Mouse (Mus musculus): ENCODE measurements around the gene Fgf22.

The Fgf22 gene

GRCm38 (mm10) chr10:79754856-79755516 lies at the start of gene Fgf22:
Gene Fgf22 (plus strand): TSS chr10:79755076.
- no peak for DNase-seq (ENCODE audit: low spot score)

DNA sequence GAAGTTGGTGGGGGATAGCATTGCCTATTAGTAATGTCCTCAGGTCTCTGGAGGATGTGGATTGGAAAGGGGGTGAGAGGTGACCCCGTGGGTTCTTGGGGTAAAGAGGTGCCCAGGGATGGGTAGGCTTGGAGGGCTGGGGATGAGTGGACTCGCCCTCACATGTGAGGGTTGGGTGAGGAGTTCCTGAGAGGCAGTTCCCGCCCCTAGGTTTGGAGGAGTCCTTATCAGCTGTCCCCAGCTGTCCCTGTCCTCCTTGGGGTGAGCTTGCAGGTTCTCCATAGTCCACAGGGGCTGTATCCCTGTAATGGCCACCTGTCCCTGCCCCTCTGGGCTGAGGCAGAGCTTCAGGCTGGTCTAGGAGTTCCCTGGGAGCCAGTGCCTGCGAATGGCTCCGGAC lies 48.9 kb upstream of the Fgf22 start:
- DNase-seq (ENCODE audit: low spot score) = no peak

GRCm38 (mm10) chr10:79706406-79707094 lies 48.3 kb upstream of the Fgf22 start:
- DNase-seq (ENCODE audit: low spot score) = no peak

DNA sequence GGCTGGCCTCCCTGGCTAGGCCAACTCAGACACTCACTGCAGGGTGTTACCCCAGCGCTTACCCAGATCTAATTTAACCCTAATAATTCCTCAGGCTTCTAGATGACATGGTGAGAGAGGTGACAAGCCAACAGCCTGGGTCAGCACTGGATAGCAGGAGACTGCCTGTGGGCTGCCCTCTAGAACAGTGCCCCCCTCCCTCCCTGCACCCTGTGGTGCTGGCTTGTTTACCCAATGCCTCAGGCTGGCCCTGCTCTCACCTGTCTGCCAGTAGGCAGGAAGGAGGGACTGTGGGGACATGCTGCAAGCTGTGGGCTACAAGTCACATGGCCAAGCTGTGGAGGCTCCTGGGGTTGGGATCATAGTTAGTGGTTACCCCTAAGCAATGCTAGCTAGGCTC lies 47.7 kb upstream of the Fgf22 start:
- DNase-seq (ENCODE audit: low spot score) = no peak

- DNase-seq (ENCODE audit: low spot score) = no peak
Measured at GRCm38 (mm10) chr10:79707759-79708158, 47.1 kb upstream of the Fgf22 start.

DNA sequence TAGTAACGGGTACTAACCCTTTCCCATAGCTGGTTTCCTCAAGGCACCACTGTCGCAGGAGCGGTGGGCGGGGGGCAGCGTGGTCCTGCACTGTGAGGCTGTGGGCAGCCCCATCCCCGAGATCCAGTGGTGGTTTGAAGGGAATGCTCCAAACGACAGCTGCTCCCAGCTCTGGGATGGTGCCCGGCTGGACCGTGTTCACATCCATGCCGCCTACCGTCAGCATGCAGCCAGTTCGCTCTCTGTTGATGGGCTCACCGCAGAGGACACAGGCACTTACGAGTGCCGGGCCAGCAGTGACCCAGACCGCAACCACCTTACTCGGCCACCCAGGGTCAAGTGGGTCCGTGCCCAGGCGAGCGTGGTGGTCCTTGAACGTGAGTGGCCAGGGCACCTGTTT lies 46.2 kb upstream of the Fgf22 start:
- no peak for DNase-seq (ENCODE audit: low spot score)

DNA sequence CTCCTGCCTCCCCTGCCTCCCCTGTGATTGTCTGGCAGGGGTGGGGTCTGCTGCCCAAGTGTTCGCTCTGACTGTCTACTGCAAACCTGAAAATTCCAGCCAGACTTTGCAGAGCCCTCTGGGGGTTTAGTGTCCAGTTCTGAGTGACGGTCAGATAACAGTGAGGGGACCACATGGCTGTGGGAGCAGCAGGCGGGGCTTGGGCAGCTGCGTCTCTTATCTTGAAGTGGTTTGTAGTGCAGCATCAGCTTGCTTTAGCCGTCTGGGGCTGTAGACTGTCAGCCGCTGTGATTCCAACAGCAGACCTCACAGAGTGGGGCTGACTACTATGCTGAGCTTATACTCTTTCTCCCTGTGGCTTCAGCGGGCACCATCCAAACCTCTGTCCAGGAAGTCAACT lies 45.6 kb upstream of the Fgf22 start:
- no peak for DNase-seq (ENCODE audit: low spot score)

DNA sequence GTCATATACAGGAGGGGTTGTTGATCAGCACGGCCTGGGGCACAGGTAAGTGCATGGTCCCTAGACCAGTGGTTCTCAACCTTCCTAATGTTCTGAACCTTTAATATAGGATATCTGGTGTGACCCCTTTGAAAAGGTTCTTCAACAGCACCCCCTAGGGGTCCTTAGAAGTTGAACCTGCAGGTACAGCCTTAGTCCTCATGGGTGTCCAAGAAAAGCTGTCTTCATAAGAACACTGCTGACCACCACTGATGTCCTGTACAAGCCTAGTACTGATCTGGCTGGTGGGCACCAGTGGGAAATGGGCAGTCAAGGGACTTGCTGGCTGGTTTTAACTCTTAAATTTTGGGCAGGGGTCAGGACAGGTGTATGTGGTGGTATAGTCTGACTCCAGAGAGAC lies 42.8 kb upstream of the Fgf22 start:
- no peak for DNase-seq (ENCODE audit: low spot score)

GRCm38 (mm10) chr10:79712499-79713126 lies 42.3 kb upstream of the Fgf22 start:
- DNase-seq (ENCODE audit: low spot score) = peak; percentile 53

DNA sequence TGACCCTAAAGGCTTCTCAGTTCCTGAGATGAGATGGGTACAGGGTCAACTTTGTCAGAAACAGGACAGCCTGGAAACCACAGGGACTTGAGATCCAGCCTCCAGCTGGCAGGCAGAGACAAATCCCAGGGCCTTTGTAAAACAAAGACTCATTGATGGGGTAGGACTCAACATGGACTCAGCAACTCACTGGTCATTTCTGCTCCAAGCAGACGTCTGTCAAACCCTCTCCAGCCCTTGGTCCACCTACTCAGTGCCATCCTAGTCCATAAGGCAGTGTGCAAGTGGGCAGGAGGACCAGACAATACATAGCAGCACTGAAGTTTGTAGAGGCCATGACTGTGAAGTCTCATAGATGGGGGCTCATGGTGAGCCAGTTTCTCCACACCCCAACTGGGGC lies 41.7 kb upstream of the Fgf22 start:
- no peak for DNase-seq (ENCODE audit: low spot score)

- no peak for DNase-seq (ENCODE audit: low spot score)
Measured at GRCm38 (mm10) chr10:79714996-79715395, 39.9 kb upstream of the Fgf22 start.

- DNase-seq (ENCODE audit: low spot score) = no peak
Measured at GRCm38 (mm10) chr10:79716254-79716987, 38.5 kb upstream of the Fgf22 start, which contains the start of gene Hcn2. Gene Hcn2 (plus strand): TSS chr10:79716634.

DNA sequence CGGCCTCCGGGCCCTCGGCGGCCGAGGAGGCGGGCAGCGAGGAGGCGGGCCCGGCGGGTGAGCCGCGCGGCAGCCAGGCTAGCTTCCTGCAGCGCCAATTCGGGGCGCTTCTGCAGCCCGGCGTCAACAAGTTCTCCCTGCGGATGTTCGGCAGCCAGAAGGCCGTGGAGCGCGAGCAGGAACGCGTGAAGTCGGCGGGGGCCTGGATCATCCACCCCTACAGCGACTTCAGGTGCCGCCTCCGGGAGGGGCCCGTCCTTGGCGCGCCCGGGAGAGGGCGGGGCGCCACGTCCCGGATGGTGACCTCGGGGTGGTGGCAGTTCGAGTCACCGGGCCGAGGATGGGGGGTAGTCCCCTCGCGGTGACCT lies 37.9 kb upstream of the Fgf22 start:
- no peak for DNase-seq (ENCODE audit: low spot score)

DNA sequence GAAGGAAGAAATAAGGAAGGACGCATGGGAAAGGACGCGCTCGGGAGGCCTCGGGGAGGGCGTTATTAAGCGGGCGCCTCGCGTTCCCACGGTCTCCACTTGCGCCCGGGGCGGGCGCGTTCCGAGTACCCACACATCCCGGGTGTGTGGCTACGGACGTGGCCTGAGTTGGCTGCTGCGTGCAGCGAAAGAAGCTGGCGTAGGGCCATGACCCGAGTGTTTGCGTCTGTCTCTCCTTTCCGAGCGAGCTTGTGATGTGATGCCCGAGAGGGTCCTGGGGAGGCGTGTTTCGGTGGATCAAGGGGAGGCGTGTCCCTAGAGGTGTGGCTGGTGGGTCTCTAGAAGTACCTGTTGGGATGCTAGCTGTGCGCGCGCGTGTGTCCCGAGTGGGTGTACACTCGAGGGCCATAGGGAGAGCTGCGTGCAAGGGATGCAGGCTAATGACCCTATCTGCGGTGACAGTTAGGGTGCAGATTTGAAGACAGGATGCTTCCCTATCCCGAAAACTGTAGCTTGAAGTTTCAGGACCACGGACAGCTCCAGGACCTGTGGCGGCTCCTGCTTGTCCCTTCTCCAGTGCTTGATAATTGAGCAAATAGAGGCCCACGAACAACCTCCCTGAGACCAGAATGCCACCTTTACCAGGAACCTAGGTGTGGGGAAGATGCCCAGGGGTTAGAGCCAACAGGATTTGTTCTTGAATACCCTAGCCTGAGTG lies 37.1 kb upstream of the Fgf22 start:
- peak; percentile 69 for DNase-seq (ENCODE audit: low spot score)

DNA sequence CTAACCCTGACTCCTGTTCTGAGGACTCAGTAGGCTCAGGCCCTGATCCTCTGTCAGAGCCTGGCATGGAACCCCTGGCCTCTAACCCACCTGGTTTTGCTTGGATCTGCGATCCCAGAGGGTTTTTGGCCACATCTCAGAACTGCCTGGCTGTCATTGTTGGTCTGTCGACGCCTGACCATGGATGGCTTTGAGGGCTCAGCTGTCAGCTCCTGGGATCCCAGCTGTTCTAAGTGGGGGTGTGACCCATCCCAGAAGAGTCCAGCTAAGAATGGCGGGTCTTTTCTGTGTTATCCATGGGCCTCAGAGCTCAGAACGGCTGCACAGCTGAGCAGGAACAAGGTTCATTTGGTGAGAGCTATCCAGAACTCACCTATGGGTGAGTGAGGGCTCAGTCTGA lies 33.8 kb upstream of the Fgf22 start:
- no peak for DNase-seq (ENCODE audit: low spot score)

GRCm38 (mm10) chr10:79723047-79723446 lies 31.8 kb upstream of the Fgf22 start:
- DNase-seq (ENCODE audit: low spot score) = no peak

- no peak for DNase-seq (ENCODE audit: low spot score)
Measured at GRCm38 (mm10) chr10:79723692-79724091, 31.2 kb upstream of the Fgf22 start.

DNA sequence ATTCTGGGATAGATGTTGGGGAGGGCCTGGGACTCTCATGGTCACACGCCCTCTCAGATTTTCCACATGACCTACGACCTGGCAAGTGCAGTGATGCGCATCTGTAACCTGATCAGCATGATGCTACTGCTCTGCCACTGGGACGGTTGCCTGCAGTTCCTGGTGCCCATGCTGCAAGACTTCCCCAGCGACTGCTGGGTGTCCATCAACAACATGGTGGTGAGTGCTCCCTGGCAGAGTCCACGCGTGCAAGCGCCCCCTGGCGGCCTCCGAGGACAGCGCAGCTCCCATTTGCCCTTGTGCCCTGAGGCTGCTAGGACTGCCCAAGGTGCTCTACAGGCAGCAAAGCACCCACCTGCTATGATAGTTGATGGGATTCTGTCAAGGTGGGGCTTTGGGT lies 28.8 kb upstream of the Fgf22 start:
- no peak for DNase-seq (ENCODE audit: low spot score)

DNA sequence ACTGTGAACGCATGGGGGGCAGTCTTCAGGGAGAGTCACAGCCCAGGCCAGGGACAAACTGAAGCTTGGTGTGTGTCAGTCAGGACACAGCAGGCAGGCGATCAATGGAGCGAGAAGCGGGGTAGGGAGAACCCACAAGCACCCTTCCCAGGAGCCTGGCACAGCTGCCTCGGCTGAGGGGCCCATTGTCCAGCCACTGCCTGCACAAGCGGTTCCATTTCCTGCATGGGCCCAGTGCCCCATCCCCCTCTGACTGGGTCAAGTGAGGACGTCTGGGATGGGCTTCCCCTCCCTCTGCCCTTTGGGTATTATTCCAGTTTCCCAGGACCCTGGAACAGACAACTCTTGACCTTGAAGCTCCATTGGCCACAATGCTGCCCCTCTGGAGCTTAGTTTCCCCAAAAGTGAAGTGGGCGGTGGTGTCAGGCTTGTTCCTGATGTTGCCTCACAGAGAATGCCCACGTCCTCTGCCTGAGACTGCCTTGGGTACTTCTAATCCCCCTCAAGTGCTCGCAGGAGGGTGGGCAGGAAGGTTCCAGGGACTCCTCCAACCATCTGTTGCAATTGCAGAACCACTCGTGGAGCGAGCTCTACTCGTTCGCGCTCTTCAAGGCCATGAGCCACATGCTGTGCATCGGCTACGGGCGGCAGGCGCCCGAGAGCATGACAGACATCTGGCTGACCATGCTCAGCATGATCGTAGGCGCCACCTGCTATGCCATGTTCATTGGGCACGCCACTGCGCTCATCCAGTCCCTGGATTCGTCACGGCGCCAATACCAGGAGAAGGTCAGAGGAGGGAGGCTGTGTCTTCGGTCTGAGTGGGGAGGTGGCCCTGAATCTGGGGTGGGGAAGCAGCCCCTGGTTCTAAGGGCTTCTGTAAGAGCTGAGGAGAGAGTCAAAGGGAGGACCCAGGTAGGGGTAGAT lies 26.3 kb upstream of the Fgf22 start:
- DNase-seq (ENCODE audit: low spot score) = no peak

DNA sequence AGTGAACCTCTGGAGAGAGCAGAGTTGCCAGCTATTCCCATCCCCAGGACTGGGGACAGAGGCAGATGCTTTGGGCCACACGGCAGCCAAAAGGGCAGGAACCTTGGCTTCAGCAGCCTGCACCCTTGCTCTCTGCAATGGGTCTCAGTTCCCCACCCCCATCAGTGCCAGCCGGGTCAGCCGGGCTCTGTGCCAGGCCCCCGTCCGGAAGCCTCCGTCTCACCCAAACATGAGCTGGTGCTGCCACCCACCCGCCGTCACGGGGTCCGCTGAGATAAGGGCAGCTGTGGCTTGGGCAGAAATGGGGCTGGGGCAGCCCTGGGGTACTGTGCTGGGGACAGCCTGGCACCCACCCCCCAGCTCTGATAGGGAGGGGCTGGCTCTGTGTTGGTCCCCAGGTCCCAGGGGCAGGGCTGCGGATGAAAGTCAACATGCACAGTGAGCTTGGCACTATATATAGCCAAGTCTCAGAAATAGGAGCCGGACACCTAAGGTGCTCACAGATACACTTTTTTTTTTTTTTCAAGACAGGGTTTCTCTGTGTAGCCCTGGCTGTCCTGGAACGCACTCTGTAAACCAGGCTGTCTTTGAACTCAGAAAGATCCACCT lies 25.4 kb upstream of the Fgf22 start:
- no peak for DNase-seq (ENCODE audit: low spot score)

DNA sequence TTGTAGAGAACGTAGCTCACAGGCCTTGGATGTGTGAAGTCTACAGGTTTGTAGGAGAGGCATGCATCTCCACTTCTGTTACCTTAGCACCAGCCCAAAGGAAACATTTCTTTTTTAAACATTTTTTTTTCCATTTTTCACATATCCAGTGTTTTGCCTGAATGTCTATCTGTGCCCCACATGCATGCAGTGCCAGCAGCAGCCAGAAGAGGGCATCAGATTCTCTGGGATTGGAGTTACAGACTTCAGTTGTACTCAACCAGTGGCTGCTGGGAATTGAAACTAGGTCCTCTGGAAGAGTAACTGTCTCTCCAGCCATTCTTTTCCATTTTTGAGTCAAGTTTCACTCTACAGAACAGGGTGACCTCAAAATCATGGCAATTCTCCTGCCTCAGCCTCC lies 22.4 kb upstream of the Fgf22 start:
- no peak for DNase-seq (ENCODE audit: low spot score)
